Mouse (Mus musculus) gastrocnemius, postnatal 36 days (tissue): ENCODE data around the gene Gm20767. TPM values are rescaled to one million over a fixed set of nuclear protein-coding genes. Genes with fewer than 3 reads are reported as not detected.
"Not testable (repeated sequence)": the region's sequence is repeated elsewhere in the genome, so short reads cannot be mapped to it uniquely, and the experiment has no call there.

Source experiments
- DNase-seq, 2 experiments: peaks; one replicate each; pipeline ENCODE4 v3.0.0; 2022
- intact Hi-C: fragments of 180-260 bp; cut with DNase I; formaldehyde crosslinking; loops from one replicate; pipeline ENCODE4 v1.15.1; 2025
- long read RNA-seq, 2 experiments: library from polyadenylated mRNA; stranded (forward); transcript quantifications; one replicate each; pipeline ENCODE4 v2.0.0; 2021
- total RNA-seq, 2 experiments: library from RNA; stranded (reverse); gene quantifications; 2 replicates each; pipeline ENCODE4 v1.2.3; 2021

Gm20767 gene
- not detected for total RNA-seq
- long read RNA-seq, experiment 1, result 0 reads
- long read RNA-seq, experiment 2, result 0 reads

DNA sequence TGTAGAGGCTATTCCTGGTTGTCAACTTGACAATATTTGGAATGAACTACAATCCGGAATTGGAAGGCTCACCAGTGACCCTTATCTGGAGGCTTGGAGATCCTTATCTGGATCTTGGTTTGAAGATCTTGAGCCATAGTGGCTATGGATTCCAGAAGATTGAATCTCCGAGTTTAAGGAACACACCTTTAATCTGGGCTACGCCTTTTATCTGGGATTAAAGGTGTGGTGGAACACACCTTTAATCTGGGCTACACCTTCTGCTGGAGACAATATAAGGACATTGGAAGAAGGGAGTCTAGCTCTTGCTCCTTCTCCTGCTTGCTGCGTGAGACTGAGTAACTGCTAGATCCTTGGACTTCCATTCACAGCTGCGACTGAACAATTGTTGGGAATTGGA, at the start of gene Gm20767:
Gene Gm20767 (plus strand): TSS at position 301 of the 400 bp plus-strand sequence.
- intact Hi-C loops, DNase-seq: not testable (repeated sequence)

DNA sequence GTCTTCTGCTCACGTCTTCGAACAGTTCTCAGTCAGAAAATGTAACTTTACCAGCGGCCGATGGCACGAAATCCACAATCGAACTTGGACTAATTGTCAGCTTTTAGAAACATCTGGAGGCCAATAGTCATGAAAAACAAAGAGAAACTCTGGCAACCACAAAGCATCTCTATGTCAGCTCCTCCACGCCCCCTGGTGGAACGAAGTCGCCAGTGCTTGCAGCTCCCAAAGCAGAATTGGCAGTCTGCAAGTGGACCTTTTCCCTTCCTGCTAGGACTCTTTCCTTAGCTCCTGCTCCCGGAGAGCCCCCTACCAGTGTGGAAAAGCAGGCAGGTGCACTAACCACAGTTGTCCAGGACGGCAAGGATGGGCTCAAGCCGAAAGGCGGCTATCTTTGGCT, 47.1 kb upstream of the Gm20767 start:
- intact Hi-C loops, DNase-seq: not testable (repeated sequence)

DNA sequence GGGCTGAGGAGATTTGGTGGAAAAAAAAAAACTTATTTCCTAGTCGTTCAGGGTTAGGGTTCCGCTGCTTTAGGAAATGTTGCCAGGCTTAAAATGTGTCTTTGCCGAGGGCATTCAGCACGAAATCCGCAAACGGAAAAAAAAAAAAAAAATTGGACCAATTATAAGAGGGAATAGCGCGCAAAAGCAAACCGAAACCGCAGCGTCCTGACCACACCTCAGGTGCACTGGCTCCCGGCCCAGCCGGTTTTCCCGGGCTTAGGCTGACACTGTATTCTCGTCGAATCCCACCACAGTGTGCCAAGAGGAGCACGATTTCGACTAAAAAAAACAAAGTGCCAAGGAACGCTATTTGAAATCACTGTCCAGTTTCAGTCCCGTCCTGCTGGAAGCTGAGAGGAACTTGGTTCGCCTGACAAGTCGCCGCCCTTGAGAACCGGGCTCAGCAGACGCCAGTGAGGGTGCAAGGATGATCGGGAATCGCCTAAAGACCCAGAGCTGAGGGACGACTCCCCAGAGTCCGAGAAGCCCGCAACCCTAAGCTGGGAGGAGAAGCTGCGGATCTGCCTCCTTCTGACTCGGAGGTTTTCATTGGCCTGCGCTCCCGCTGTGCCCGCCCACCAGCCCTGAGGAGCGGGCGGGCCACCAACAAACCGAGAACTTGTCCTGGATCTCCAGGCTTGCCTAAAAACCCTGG, 43.7 kb upstream of the Gm20767 start:
- intact Hi-C loops, DNase-seq: not testable (repeated sequence)

DNA sequence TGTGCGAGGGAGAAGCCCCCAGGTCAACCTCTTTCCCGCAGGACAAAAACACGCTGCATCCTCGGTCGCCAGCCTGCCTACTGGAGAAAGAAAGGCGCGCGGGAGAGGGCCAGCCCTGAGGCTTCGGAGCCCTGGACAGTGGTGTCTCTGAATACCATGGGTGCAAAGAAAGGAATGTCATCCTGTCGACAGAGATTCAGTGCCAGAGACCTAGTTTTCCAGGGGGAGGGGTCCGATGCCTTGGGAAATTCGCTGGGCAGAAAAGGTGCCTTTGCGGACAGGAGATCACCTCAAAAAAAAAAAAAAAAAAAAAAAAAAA, 43.1 kb upstream of the Gm20767 start:
- DNase-seq, intact Hi-C loops: not testable (repeated sequence)

DNA sequence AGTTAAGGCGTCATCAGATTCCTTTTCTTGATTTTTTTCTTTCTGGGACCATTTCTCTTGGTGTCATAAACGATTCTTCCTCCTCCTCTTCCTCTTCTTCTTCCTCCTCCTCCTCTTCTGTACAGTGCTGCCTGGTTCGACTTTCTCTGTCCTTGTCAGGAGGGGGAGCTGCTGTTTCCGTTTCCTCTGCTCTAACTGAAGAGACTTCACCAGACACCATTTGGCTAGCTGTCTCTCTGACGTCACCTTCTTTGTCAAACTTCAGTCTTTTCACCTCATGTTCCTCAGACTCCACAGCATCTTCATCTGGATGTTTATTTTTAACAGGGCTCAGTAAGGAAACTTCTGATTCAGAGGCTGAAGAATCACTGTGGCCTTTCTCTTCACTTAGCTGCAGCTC, 40.7 kb upstream of the Gm20767 start:
- DNase-seq, intact Hi-C loops: not testable (repeated sequence)

DNA sequence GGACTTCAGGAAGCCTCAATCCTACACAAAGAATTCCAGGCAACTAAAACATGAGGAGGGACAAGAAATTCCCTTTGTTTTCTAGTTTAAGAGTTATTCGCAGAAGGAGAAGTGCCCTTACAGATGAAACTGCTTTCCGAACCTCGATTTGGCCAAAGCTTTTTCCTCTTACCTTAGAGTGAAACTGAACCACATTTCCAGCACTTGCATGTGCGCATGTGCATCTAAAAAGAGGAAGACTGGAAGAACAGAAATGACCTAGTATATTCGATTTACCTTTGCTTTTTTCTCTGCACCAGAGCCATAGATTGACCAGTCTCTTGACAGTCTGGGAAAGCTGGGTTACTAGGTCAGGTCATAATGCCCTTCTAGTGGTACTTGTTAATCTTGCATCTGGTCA, 33.5 kb upstream of the Gm20767 start:
- intact Hi-C loops, DNase-seq: not testable (repeated sequence)

DNA sequence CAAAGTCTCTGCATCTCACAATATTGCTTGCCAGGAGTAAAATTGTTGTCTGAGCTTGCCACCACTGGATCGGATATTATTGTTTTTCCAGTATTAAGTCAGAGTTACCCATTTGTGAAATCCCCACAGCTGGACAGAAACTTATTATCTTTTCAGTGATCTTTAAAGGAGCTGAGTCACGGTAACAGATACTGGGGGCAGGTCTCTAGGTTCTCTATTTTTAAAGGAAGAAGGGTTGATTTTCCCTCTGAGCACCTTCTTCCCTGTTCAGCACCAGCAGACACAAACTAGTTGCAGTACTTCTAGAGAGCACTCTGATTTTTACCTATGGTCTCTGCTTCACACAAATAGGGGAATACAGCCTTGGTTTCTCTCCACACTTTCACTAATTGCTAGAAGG, 33.0 kb upstream of the Gm20767 start:
- DNase-seq, intact Hi-C loops: not testable (repeated sequence)

DNA sequence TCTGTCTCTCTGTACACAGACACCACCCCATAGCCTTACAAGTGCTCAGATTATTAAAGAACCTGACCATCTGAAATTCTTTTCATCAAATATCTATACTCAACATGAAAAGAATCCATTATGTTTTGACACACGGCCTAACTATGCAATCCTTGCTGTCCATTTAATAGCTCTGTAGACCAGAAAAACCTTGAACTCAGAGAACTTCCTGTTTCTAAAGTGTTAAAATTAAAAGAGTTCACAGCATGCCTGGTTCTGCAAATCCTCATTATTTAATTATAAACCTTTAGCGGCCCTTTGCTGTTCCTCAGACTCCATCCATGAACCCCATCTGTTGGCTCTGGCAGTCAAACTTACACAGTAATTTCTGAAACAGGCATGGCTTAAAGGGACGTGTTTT, 2.3 kb downstream of the Gm20767 start:
- intact Hi-C loops, DNase-seq: not testable (repeated sequence)

DNA sequence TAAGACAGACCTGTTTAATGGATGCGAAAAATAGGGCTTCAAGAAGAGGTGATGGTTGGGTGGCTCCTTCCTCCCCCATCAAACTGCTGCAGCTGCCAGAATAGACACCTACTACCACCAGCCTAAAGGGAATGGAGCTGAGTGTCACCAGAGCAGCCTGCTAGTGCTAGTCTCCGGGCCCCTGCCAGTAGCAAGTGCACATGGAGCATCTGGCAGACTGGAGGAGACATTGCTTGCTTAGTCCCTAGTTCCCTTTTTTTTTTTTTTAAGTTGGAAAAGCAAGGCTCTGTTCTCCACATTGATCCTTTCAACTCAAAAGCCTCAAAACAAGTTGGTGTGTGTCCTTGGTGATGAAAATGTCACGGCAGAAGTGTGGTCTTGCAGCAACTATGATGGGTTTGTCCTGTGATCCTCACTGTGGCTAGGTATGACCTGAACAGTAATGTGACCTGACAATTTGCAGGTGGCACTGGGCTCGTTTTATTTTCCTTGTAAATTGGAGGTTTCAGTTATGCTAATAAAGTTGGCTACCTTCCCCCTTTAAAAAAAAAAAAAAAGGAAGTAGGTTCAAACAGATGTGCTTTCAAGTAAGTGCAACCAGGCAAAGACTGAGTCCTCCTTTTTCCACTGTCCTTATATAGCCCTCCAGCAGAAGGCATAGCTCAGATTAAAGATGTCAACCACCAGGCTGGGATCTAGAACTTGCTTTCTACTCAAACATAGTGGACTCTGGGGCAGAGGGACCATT, 9.8 kb downstream of the Gm20767 start:
- intact Hi-C loops, DNase-seq: not testable (repeated sequence)

DNA sequence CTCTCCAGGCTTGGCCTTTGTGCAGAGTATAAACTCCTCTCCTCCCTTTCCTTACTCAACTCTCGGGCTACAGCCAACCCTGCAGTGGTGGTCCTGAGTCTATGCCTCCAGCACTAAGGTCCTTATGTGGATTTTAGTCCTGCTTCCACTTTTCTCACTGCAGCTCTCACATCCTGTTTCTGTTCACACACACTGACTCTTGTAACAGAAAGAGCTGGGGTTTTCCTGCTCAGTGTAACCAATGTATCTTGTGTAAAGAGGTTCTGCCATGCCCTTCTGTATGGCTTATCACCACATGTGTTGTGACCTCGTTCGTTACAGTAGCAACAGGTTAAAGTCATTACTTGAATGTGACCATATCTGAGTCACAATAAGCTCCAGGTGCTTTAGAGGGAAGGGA, 10.5 kb downstream of the Gm20767 start:
- intact Hi-C loops, DNase-seq: not testable (repeated sequence)

DNA sequence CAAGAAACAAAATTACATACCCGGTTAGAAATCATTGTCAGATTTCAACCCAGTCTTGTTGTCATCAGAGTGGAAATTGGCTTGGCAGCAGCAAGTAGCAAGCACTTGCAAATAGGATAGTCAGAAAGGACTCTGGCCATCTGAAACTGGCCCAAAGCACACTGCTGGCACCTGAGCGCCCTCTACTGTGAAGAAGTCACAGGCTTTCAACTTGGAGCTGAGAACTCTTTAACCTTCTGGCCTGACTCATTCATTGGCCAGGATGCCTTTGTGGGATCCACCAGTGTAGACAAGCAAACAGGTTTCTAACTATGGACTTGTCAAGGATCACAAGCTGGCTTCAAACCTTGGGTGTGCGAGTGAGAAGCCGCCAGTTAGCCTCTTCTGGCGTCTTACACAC, 28.3 kb downstream of the Gm20767 start:
- intact Hi-C loops, result not testable (repeated sequence)
- DNase-seq, result peak in 1 of 2 experiments; percentile 11

DNA sequence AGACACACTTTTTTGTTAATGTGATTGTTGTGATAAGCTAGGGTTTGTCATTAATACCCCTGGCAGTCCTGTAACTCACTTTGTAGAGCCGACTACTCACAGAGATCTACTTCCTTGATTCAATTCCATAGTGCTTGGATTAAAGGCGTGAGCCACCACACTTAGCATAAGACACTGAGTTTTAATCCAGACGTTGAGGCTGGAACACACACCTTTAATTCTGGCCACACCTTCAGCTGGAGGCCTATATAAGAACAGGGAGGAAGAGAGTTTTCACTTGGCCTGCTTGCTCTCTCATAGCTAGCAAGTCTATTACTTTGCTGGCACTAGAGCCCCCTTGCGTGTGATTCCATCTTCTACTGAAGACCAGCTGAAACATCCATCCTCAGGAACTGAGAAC, 32.1 kb downstream of the Gm20767 start, which contains the start of gene Gm21818:
Gene Gm21818 (plus strand): TSS at position 301 of the 400 bp plus-strand sequence.
- intact Hi-C loops, DNase-seq: not testable (repeated sequence)

DNA sequence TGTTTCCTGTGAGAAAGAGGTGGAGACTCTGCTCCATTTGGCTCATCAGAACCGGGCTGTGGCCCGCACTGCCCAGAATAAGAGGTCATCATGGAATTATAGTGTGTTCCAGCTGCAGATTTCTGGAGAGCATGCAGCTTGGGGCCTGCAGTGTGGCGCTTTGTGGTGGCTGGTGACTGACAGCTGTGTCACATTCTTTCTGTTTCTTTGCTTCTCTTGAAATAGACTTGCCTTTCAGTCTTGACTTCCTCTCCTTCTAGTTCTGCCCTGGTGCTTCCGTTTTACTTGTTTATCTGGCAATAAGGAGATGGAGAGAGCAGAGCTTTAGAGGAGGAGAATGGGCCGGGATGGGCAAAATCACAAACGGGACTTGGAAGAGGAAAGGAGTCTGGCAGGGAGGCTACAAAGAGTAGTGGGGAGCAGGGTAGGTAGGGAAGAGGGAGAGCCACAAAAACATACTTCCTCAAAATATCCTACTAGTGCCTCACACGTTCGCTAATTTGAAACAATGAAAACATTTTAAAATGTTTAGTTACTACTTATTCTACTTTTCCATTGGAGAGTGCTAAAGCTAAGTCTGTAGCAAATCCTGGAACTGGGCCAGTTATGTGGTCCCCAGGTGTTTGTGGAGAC, 56.3 kb downstream of the Gm20767 start:
- not testable (repeated sequence) for DNase-seq

More for the DNA sequence above, 56.3 kb downstream of the Gm20767 start:
- intact Hi-C loops, result not testable (repeated sequence)

Other genes with a start within 250 kb of the Gm20767 start
- not detected for gene Tcstv1, start 245.5 kb upstream of the Gm20767 start, total RNA-seq
- not detected for gene Gm21761, start 211.0 kb upstream of the Gm20767 start, total RNA-seq
- gene B020031M17Rik, start 189.4 kb upstream of the Gm20767 start, total RNA-seq, result not detected
- gene Gm36079, start 113.2 kb upstream of the Gm20767 start, total RNA-seq, result not detected
- gene Gm21188, start 88.1 kb upstream of the Gm20767 start, total RNA-seq, result under 1 TPM in 1 of 2 experiments, not detected in 1; 0.17 TPM
- not detected for gene Gm21818, start 32.2 kb downstream of the Gm20767 start, total RNA-seq
- gene Gm21762, start 75.7 kb downstream of the Gm20767 start, total RNA-seq, result not detected
- not detected for gene Gm21731, start 98.9 kb downstream of the Gm20767 start, total RNA-seq
- gene AF067061, start 122.9 kb downstream of the Gm20767 start, total RNA-seq, result not detected
- gene BC147527, start 160.1 kb downstream of the Gm20767 start, total RNA-seq, result not detected
- not detected for gene Tcstv3, start 176.6 kb downstream of the Gm20767 start, total RNA-seq